Mouse (Mus musculus) effector memory CD4-positive, alpha-beta T cell, adult 7 months (primary cell): ENCODE measurements around the gene Rgs18. TPM values are rescaled to one million over a fixed set of nuclear protein-coding genes. Genes with fewer than 3 reads are reported as not detected.

Experiments used
- polyA plus RNA-seq: library from polyadenylated mRNA; unstranded; fragments of 100-300 nt; shearing (Covaris generic); gene quantifications from one replicate; pipeline ENCODE4 v1.2.1, GENCODE M21; 2017

Gene Rgs18
- not detected for polyA plus RNA-seq

DNA sequence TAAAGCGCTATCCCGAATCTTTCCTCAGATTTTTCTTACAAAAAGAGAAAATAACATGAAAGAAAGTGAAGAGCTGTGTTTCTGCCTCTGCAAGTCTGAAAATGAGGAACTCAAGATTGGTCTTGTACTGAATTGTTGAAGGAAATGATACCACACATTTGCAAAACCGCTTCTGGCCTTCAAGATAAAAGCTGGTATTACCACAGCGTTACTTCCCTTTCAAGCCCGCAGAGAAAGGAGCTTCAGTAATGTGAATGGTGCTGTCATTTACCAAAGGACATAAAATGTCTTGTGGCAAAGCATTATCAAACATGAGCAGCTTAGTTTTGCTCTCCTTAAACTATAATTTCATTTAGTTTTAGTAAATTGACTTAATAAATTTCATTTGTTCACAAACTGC lies at the start of gene Rgs18:
Gene Rgs18, minus strand, starts transcription at position 105 of the 400 bp plus-strand sequence.

Other genes with a start within 250 kb of the Rgs18 start
- not detected for gene Rgs21, start 207.8 kb downstream of the Rgs18 start, polyA plus RNA-seq